9 mouse cellular contexts compared by ENCODE assay signal in the genomic region with DNA sequence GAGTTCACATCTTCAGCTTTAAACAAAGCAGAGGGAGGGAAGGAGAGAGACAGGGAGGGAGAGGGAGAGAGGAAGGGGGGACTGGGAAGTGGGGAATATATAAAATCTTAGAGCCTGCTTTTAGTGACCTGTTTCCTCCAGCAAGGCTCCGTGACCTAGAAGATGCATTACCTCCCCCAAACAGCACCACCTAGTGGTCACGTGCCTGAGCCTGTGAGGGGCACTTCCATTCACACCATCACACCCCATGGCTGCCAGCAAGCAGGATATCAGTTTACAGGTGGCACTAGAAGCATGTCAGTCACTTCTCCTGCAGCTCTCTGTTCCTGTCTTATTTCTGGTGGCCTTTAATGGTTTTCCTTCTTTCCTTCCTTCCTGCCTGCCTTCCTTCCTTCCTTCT.
DNase-seq lines count a peak whose midpoint lies in the region; ATAC-seq and TF ChIP-seq lines count a peak whose summit lies in the region.
"Had no signal": no experiment of that assay in that cellular context is flagged by ENCODE, and none has a peak within 500 bp of the region (broad histone marks: within the 10 kb centered on the region; RNA-seq: fewer than 3 reads in every experiment).

No protein-coding gene starts in this region.

- no peak for ATAC-seq in granulocyte monocyte progenitor cell, adult 5-6 weeks (replicated peaks; ENCODE audit: poor library complexity, severe bottlenecking)
- ATAC-seq: midbrain, embryonic 13.5 days had no signal

- no peaks in the 10 kb centered on the region for H3K4me1 ChIP-seq in kidney, adult 2 months (ENCODE audit: control insufficient read depth, insufficient read depth, low read length)
- H3K4me1 ChIP-seq in E14TG2a.4 (replicated peaks; ENCODE audit: low read depth, low read length) = peaks cover 7% of the 10 kb centered on the region; the same call in 1 of the 2 replicates
- H3K4me1 ChIP-seq in embryonic facial prominence, embryonic 10.5 days = 0 out of 2 replicates have a peak, but pooled peaks cover 7% of the 10 kb centered on the region
- H3K4me1 ChIP-seq: midbrain, embryonic 13.5 days had no signal

- no peak for DNase-seq in kidney, adult 2 months
- DNase-seq in kidney, postnatal 14 days = no peak
- peak; percentile 19 for DNase-seq in embryonic facial prominence, embryonic 10.5 days (ENCODE audit: low spot score)
- peak; percentile 35 to 48 for DNase-seq in spleen, adult 18-20 months
- no peak for DNase-seq in urinary bladder, adult 18-20 months (ENCODE audit: low spot score in 2 of 2)
- DNase-seq in embryo, embryonic 10.5 days (ENCODE audit: low spot score) = no peak

- H3K9me3 ChIP-seq in E14TG2a.4 (ENCODE audit: low read length) = peaks cover 3% of the 10 kb centered on the region; the same call in 1 of the 2 replicates
- H3K9me3 ChIP-seq in embryonic facial prominence, embryonic 10.5 days = peaks cover 3% of the 10 kb centered on the region; the same call in 1 of the 2 replicates
- H3K9me3 ChIP-seq: midbrain, embryonic 13.5 days had no signal

- H3K27me3 ChIP-seq in kidney, adult 2 months (replicated peaks; ENCODE audit: control insufficient read depth, insufficient read depth, low read length) = no peaks in the 10 kb centered on the region
- no peaks in the 10 kb centered on the region for H3K27me3 ChIP-seq in E14TG2a.4 (ENCODE audit: insufficient read depth, low read length)
- no peaks in the 10 kb centered on the region for H3K27me3 ChIP-seq in embryonic facial prominence, embryonic 10.5 days (replicated peaks; ENCODE audit: low read depth, poor library complexity, severe bottlenecking)
- H3K27me3 ChIP-seq: midbrain, embryonic 13.5 days had no signal

- peak; percentile 49 for TF ChIP-seq CTCF in kidney, adult 2 months (conservative IDR thresholded peaks at IDR 0.05; ENCODE audit: insufficient read depth, insufficient read length, low read depth, low read length)
- TF ChIP-seq CTCF in E14TG2a.4 (conservative IDR thresholded peaks at IDR 0.05; ENCODE audit: low read length) = peak; percentile 62

- H3K4me3 ChIP-seq in kidney, adult 2 months (ENCODE audit: insufficient read depth, low read depth, low read length) = no peak overlapping the region
- no peak overlapping the region for H3K4me3 ChIP-seq in E14TG2a.4 (replicated peaks; ENCODE audit: low read length)
- H3K4me3 ChIP-seq in embryonic facial prominence, embryonic 10.5 days = no peak overlapping the region
- H3K4me3 ChIP-seq: midbrain, embryonic 13.5 days had no signal

- H3K36me3 ChIP-seq in kidney, adult 2 months (ENCODE audit: control insufficient read depth, insufficient read depth, low read length) = peaks cover 2% of the 10 kb centered on the region; the same call in 1 of the 2 replicates
- H3K36me3 ChIP-seq in E14TG2a.4 (ENCODE audit: insufficient read depth, low read length) = no peaks in the 10 kb centered on the region
- H3K36me3 ChIP-seq in embryonic facial prominence, embryonic 10.5 days (replicated peaks) = peaks cover 10% of the 10 kb centered on the region

- no peak for TF ChIP-seq POLR2A in kidney, adult 2 months (IDR thresholded peaks at IDR 0.05; ENCODE audit: low read depth, low read length)

- no peak overlapping the region for H3K27ac ChIP-seq in kidney, adult 2 months (ENCODE audit: insufficient read depth, low read depth, low read length)
- no peak overlapping the region for H3K27ac ChIP-seq in embryonic facial prominence, embryonic 10.5 days (replicated peaks)
- H3K27ac ChIP-seq: midbrain, embryonic 13.5 days had no signal

- 72% methylated on average over 2 of the region's 2 CpGs for WGBS in kidney, adult 2 months
- 74% methylated on average over 2 of the region's 2 CpGs for WGBS in embryonic facial prominence, embryonic 10.5 days

Comparison
In these comparisons a context has a peak if more than half of its experiments do, and no peak if none do; other contexts are left out.
1. DNase-seq: peak in embryonic facial prominence, embryonic 10.5 days (single experiment) and spleen, adult 18-20 months (2 of 2); none in kidney, adult 2 months (single experiment), kidney, postnatal 14 days (single experiment), urinary bladder, adult 18-20 months (0 of 2) and embryo, embryonic 10.5 days (single experiment).